ENCODE assay signal across 8 mouse cellular contexts in the genomic region with DNA sequence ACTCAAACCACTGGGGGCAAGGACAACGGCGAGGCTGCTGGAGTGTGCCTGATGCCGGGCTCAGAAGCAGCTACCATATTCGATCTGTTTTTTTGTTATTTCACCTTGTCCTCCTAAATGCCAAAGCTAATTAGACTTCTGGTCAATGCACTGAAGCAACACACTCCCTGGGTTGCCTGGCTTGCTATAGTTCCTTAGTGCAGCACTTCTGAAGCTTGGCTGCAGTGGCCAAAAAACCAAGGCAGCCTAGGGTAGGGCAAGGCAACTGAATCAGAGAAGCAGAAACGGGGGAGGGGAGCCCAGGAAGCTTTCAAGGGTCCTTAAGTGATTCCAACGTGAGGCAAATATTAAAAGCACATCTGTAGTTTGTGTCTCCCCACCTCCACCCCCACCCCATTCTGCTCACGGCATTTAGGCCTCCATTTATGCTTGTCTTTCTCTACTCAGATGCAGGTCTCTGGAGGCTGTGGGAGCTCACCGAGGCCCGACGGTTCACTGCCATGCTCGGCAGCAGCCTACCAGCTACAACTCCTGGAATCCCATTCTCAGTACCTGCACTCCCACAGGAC. TPM values are rescaled to one million over a fixed set of nuclear protein-coding genes. Genes with fewer than 3 reads are reported as not detected.
DNase-seq lines count a peak whose midpoint lies in the region; ATAC-seq and TF ChIP-seq lines count a peak whose summit lies in the region.

No protein-coding gene starts in this region.

- H3K9me3 ChIP-seq in lung, embryonic 16.5 days (ENCODE audit: control insufficient read depth, low read length) = no peaks in the 10 kb centered on the region
- H3K9me3 ChIP-seq in embryonic facial prominence, embryonic 15.5 days (replicated peaks) = no peaks in the 10 kb centered on the region
- no peaks in the 10 kb centered on the region for H3K9me3 ChIP-seq in intestine, postnatal 0 days (ENCODE audit: control insufficient read depth)
- H3K9me3 ChIP-seq in neural tube, embryonic 15.5 days (replicated peaks) = no peaks in the 10 kb centered on the region

- peak overlapping the region; percentile 81 for H3K27ac ChIP-seq in lung, embryonic 16.5 days (ENCODE audit: low read length)
- peak overlapping the region; percentile 60; the same call in 1 of the 2 replicates for H3K27ac ChIP-seq in embryonic facial prominence, embryonic 15.5 days (replicated peaks)
- H3K27ac ChIP-seq in intestine, postnatal 0 days (ENCODE audit: low read depth, low read length) = peak overlapping the region; percentile 54
- peak overlapping the region; percentile 88 for H3K27ac ChIP-seq in neural tube, embryonic 15.5 days (replicated peaks)

- H3K4me1 ChIP-seq in lung, embryonic 16.5 days (replicated peaks; ENCODE audit: control insufficient read depth, insufficient read depth, low read length) = peaks cover 65% of the 10 kb centered on the region
- H3K4me1 ChIP-seq in embryonic facial prominence, embryonic 15.5 days = peaks cover 70% of the 10 kb centered on the region
- peaks cover 8% of the 10 kb centered on the region for H3K4me1 ChIP-seq in intestine, postnatal 0 days (replicated peaks; ENCODE audit: control insufficient read depth, insufficient read depth, low read length)
- peaks cover 74% of the 10 kb centered on the region for H3K4me1 ChIP-seq in neural tube, embryonic 15.5 days

- no peak for ATAC-seq in lung, embryonic 16.5 days (ENCODE audit: low read depth)
- no peak for ATAC-seq in embryonic facial prominence, embryonic 15.5 days (ENCODE audit: insufficient number of reproducible peaks, low FRiP score, low TSS enrichment, low read depth)
- ATAC-seq in intestine, postnatal 0 days = no peak
- no peak for ATAC-seq in neural tube, embryonic 15.5 days (ENCODE audit: low FRiP score)

- H3K4me2 ChIP-seq in lung, embryonic 16.5 days (ENCODE audit: low read depth, low read length) = peak overlapping the region; percentile 75
- H3K4me2 ChIP-seq in embryonic facial prominence, embryonic 15.5 days (replicated peaks) = peak overlapping the region; percentile 75
- H3K4me2 ChIP-seq in intestine, postnatal 0 days (replicated peaks; ENCODE audit: low read depth) = peak overlapping the region; percentile 90
- H3K4me2 ChIP-seq in neural tube, embryonic 15.5 days = peak overlapping the region; percentile 82

- 24% methylated on average over 11 of the region's 11 CpGs for WGBS in lung, embryonic 16.5 days
- 29% methylated on average over 11 of the region's 11 CpGs for WGBS in embryonic facial prominence, embryonic 15.5 days
- WGBS in intestine, postnatal 0 days = 43% methylated on average over 11 of the region's 11 CpGs
- WGBS in neural tube, embryonic 15.5 days = 14% methylated on average over 11 of the region's 11 CpGs

- peak overlapping the region; percentile 78 for H3K4me3 ChIP-seq in lung, embryonic 16.5 days (ENCODE audit: low read length)
- peak overlapping the region; percentile 75 for H3K4me3 ChIP-seq in embryonic facial prominence, embryonic 15.5 days (replicated peaks)
- peak overlapping the region; percentile 88 for H3K4me3 ChIP-seq in intestine, postnatal 0 days (ENCODE audit: low read depth, low read length)
- H3K4me3 ChIP-seq in neural tube, embryonic 15.5 days (replicated peaks) = peak overlapping the region; percentile 93

- H3K36me3 ChIP-seq in lung, embryonic 16.5 days (ENCODE audit: control insufficient read depth, insufficient read depth, low read length) = no peaks in the 10 kb centered on the region
- no peaks in the 10 kb centered on the region for H3K36me3 ChIP-seq in embryonic facial prominence, embryonic 15.5 days
- H3K36me3 ChIP-seq in intestine, postnatal 0 days (ENCODE audit: control insufficient read depth, insufficient read depth) = no peaks in the 10 kb centered on the region
- no peaks in the 10 kb centered on the region for H3K36me3 ChIP-seq in neural tube, embryonic 15.5 days

- DNase-seq in lung, postnatal 14 days = no peak
- no peak for DNase-seq in frontal cortex, adult 2 months (ENCODE audit: extremely low spot score in 1 of 2, low spot score in 1 of 2)
- no peak for DNase-seq in urinary bladder, postnatal 25 days (ENCODE audit: low spot score)
- DNase-seq in gastrocnemius, adult 8-10 months (ENCODE audit: low spot score in 2 of 2) = no peak

- peak overlapping the region; percentile 85 for H3K9ac ChIP-seq in lung, embryonic 16.5 days (ENCODE audit: low read length)
- H3K9ac ChIP-seq in embryonic facial prominence, embryonic 15.5 days = no peak overlapping the region
- H3K9ac ChIP-seq in intestine, postnatal 0 days (ENCODE audit: low read depth, low read length) = peak overlapping the region; percentile 47
- H3K9ac ChIP-seq in neural tube, embryonic 15.5 days (replicated peaks) = peak overlapping the region; percentile 83

- H3K27me3 ChIP-seq in lung, embryonic 16.5 days (ENCODE audit: control insufficient read depth, insufficient read depth, low read depth, low read length) = no peaks in the 10 kb centered on the region
- H3K27me3 ChIP-seq in embryonic facial prominence, embryonic 15.5 days = no peaks in the 10 kb centered on the region
- no peaks in the 10 kb centered on the region for H3K27me3 ChIP-seq in intestine, postnatal 0 days (replicated peaks; ENCODE audit: control insufficient read depth, insufficient read depth, low read length)
- 0 out of 2 replicates have a peak, but pooled peaks cover 3% of the 10 kb centered on the region for H3K27me3 ChIP-seq in neural tube, embryonic 15.5 days (replicated peaks)

- no peak for TF ChIP-seq CTCF in intestine, postnatal 0 days (IDR thresholded peaks at IDR 0.05; ENCODE audit: low read depth)

RNA-seq across cellular contexts. Expression of a gene that starts 2.1 kb away (rescaled TPM):
- 28.8 and 29.8 TPM in 2 replicates for polyA plus RNA-seq in lung, embryonic 16.5 days (2015; fragmentation: Nextera tagmentation; extraction: Ambion mirVana)
- polyA plus RNA-seq in embryonic facial prominence, embryonic 15.5 days (2015; fragmentation: Nextera tagmentation; extraction: Ambion mirVana) = 30.6 and 33.9 TPM in 2 replicates
- polyA plus RNA-seq in intestine, postnatal 0 days (2015; fragmentation: Nextera tagmentation; extraction: Ambion mirVana) = 10.0 and 11.7 TPM in 2 replicates
- polyA plus RNA-seq in neural tube, embryonic 15.5 days (2015; fragmentation: Nextera tagmentation; extraction: Ambion mirVana) = 43.0 and 46.0 TPM in 2 replicates
- polyA plus RNA-seq in frontal cortex, adult 2 months (2012; rRNA removed) = 94.1 and 100 TPM in 2 replicates
- 10 to 100 TPM; 27.5 to 34.6 (median 31.3) TPM for total RNA-seq in gastrocnemius, adult 8-10 months (2022)

RNA-seq across cellular contexts. Expression of a gene that starts 28.6 kb away (rescaled TPM):
- 18.7 and 19.6 TPM in 2 replicates for polyA plus RNA-seq in lung, embryonic 16.5 days (2015; fragmentation: Nextera tagmentation; extraction: Ambion mirVana)
- 14.5 and 18.4 TPM in 2 replicates for polyA plus RNA-seq in embryonic facial prominence, embryonic 15.5 days (2015; fragmentation: Nextera tagmentation; extraction: Ambion mirVana)
- 51.9 and 59.2 TPM in 2 replicates for polyA plus RNA-seq in intestine, postnatal 0 days (2015; fragmentation: Nextera tagmentation; extraction: Ambion mirVana)
- 16.6 and 22.1 TPM in 2 replicates for polyA plus RNA-seq in neural tube, embryonic 15.5 days (2015; fragmentation: Nextera tagmentation; extraction: Ambion mirVana)
- 13.3 and 14.7 TPM in 2 replicates for polyA plus RNA-seq in frontal cortex, adult 2 months (2012; rRNA removed)
- total RNA-seq in gastrocnemius, adult 8-10 months (2022) = 1 to 10 TPM; 4.9 to 5.8 (median 5.4) TPM

RNA-seq across cellular contexts. Expression of a gene that starts 30.6 kb away (rescaled TPM):
- polyA plus RNA-seq in lung, embryonic 16.5 days (2015; fragmentation: Nextera tagmentation; extraction: Ambion mirVana) = 8.9 and 11.0 TPM in 2 replicates
- polyA plus RNA-seq in embryonic facial prominence, embryonic 15.5 days (2015; fragmentation: Nextera tagmentation; extraction: Ambion mirVana) = 34.0 and 34.6 TPM in 2 replicates
- polyA plus RNA-seq in intestine, postnatal 0 days (2015; fragmentation: Nextera tagmentation; extraction: Ambion mirVana) = 7.2 and 7.4 TPM in 2 replicates
- 134 and 169 TPM in 2 replicates for polyA plus RNA-seq in neural tube, embryonic 15.5 days (2015; fragmentation: Nextera tagmentation; extraction: Ambion mirVana)
- 288 and 299 TPM in 2 replicates for polyA plus RNA-seq in frontal cortex, adult 2 months (2012; rRNA removed)
- total RNA-seq in gastrocnemius, adult 8-10 months (2022) = 1 to 10 TPM; 1.7 to 2.5 (median 2.3) TPM

RNA-seq across cellular contexts. Expression of a gene that starts 49.4 kb away (rescaled TPM):
- 2.5 and 4.9 TPM in 2 replicates for polyA plus RNA-seq in lung, embryonic 16.5 days (2015; fragmentation: Nextera tagmentation; extraction: Ambion mirVana)
- 3.4 and 6.3 TPM in 2 replicates for polyA plus RNA-seq in embryonic facial prominence, embryonic 15.5 days (2015; fragmentation: Nextera tagmentation; extraction: Ambion mirVana)
- polyA plus RNA-seq in intestine, postnatal 0 days (2015; fragmentation: Nextera tagmentation; extraction: Ambion mirVana) = 2.1 and 3.1 TPM in 2 replicates
- 7.1 and 8.0 TPM in 2 replicates for polyA plus RNA-seq in neural tube, embryonic 15.5 days (2015; fragmentation: Nextera tagmentation; extraction: Ambion mirVana)
- polyA plus RNA-seq in frontal cortex, adult 2 months (2012; rRNA removed) = 6.9 and 7.5 TPM in 2 replicates
- 1 to 10 TPM in 2 of 4 experiments, under 1 TPM in 2; 0.24 to 1.3 (median 1.0) TPM for total RNA-seq in gastrocnemius, adult 8-10 months (2022)

RNA-seq across cellular contexts. Expression of a gene that starts 57.0 kb away (rescaled TPM):
- polyA plus RNA-seq in lung, embryonic 16.5 days (2015; fragmentation: Nextera tagmentation; extraction: Ambion mirVana) = 20.4 and 20.9 TPM in 2 replicates
- polyA plus RNA-seq in embryonic facial prominence, embryonic 15.5 days (2015; fragmentation: Nextera tagmentation; extraction: Ambion mirVana) = 22.5 and 23.6 TPM in 2 replicates
- 8.3 and 9.1 TPM in 2 replicates for polyA plus RNA-seq in intestine, postnatal 0 days (2015; fragmentation: Nextera tagmentation; extraction: Ambion mirVana)
- 0.95 and 2.5 TPM in 2 replicates for polyA plus RNA-seq in neural tube, embryonic 15.5 days (2015; fragmentation: Nextera tagmentation; extraction: Ambion mirVana)
- polyA plus RNA-seq in frontal cortex, adult 2 months (2012; rRNA removed) = 0.50 and 0.66 TPM in 2 replicates
- total RNA-seq in gastrocnemius, adult 8-10 months (2022) = under 1 TPM in 2 of 4 experiments, not detected in 2; 0.65 to 0.99 TPM
